Mouse (Mus musculus) G1E (cell line): ENCODE results near the gene Wdr95. TPM values are rescaled to one million over a fixed set of nuclear protein-coding genes. Genes with fewer than 3 reads are reported as not detected.

ENCODE experiments used
- ATAC-seq: 2 replicates; pipeline ENCODE4 v1.8.0; 2016; ENCODE audit warnings: mild to moderate bottlenecking; ENCODE audit not compliant: insufficient number of reproducible peaks, poor library complexity, low FRiP score, severe bottlenecking; ENCODE audit errors: extremely low read depth
- DNase-seq: peaks from one replicate; pipeline ENCODE4 v3.0.0; 2012; ENCODE audit warnings: low spot score
- H3K27me3 ChIP-seq: 2 replicates; pipeline ENCODE4 v1.6.1; 2012; ENCODE audit warnings: mild to moderate bottlenecking, low read length, inconsistent platforms; ENCODE audit not compliant: insufficient read depth
- H3K36me3 ChIP-seq: replicated peaks from 2 replicates; pipeline ENCODE3; 2012; ENCODE audit warnings: mild to moderate bottlenecking, inconsistent platforms
- H3K4me1 ChIP-seq: 2 replicates; pipeline ENCODE4 v1.6.1; 2012; ENCODE audit warnings: low read depth, low read length, inconsistent platforms, mixed read lengths; ENCODE audit not compliant: insufficient read depth
- H3K4me3 ChIP-seq: 2 replicates; pipeline ENCODE4 v1.5.1; 2012; ENCODE audit warnings: low read depth, mild to moderate bottlenecking, inconsistent platforms, low read length, moderate library complexity, mixed read lengths
- H3K9me3 ChIP-seq: replicated peaks from 2 replicates; pipeline ENCODE4 v1.6.1; 2012; ENCODE audit warnings: inconsistent platforms
- CTCF ChIP-seq: IDR thresholded peaks from 2 replicates; pipeline ENCODE4 v1.5.1; 2012; ENCODE audit warnings: low read depth, low read length, inconsistent platforms, mixed read lengths
- GATA1 ChIP-seq: IDR thresholded peaks from 2 replicates; pipeline ENCODE4 v1.6.1; 2012; ENCODE audit warnings: borderline replicate concordance, low read length, inconsistent platforms, mixed read lengths
- GATA2 ChIP-seq: IDR thresholded peaks from 2 replicates; pipeline ENCODE4 v1.6.1; 2012; ENCODE audit warnings: low read depth, low read length, inconsistent platforms, borderline replicate concordance
- POLR2AphosphoS5 ChIP-seq: IDR thresholded peaks from 2 replicates; pipeline ENCODE4 v1.6.1; 2012; ENCODE audit warnings: low read depth, low read length, inconsistent platforms; ENCODE audit not compliant: insufficient replicate concordance
- TAL1 ChIP-seq: conservative IDR thresholded peaks from 2 replicates; pipeline ENCODE4 v1.6.1; 2012; ENCODE audit warnings: low read depth, low read length, inconsistent platforms, mixed read lengths
- polyA plus RNA-seq: library from polyadenylated mRNA; stranded (reverse); fragments of >175 nt; gene quantifications from 2 replicates; pipeline ENCODE4 v1.2.3, GENCODE M21; 2012
- total RNA-seq, 2 experiments: library from RNA; stranded (forward) in 1 of 2; stranded (reverse) in 1 of 2; fragments of 200-1000 nt in 1 of 2; fragments of >200 nt in 1 of 2; fragmentation: Nextera tagmentation in 1 of 2; gene quantifications; 2 replicates each; pipeline ENCODE4 v1.2.3; 2014 to 2017

Gene Wdr95
- total and polyA plus RNA-seq, 3 experiments: not detected

DNA sequence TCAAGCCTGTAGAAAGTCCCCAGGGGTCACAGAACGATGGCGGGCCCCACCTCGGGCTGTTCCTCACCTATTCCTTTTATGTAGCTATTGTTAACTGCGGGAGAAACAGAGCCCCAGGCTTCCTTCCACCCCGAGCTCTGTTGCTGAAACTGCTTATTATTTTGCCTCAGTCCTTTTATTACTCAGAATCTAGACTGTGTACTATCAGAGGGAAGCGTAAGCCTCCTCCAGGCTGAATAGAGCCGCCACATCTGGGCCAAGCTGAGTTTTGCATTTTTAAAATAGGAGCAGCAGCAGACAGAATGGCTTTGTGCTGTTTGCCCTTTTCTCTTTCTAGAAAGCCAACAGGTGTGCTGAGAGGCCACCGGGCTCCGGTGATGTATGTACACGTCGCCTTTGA lies 37.5 kb downstream of the Wdr95 start:
- H3K9me3 ChIP-seq: peaks cover 39% of the 10 kb centered on the region
- no peaks in the 10 kb centered on the region for H3K4me1 ChIP-seq
- ATAC-seq: no peak
- H3K27me3 ChIP-seq: no peaks in the 10 kb centered on the region
- TF ChIP-seq GATA2 (no peak), TAL1 (no peak), POLR2AphosphoS5 (no peak), CTCF (no peak), GATA1 (no peak)
- H3K4me3 ChIP-seq: no peak overlapping the region
- DNase-seq: no peak
- no peaks in the 10 kb centered on the region for H3K36me3 ChIP-seq

DNA sequence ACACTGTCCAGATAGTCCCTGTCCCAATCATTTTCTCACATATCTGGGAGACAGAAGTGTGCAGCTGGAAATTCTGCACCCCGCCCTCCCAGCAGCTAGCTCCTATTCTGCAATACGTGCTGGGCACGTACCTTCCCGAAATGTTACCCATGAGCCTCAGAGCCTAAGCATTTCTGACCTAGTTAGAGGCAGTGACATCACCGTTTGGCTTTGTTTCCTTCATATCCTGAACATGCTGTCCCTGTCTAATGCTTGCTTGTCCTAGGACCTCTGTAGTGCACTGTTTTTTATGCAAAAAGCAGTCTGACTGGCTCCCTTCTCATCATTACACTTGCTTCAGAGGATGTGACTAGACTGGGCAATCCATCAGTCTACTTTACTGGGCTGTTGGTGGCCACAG lies 38.5 kb downstream of the Wdr95 start:
- Histone ChIP-seq H3K36me3 (no peaks in the 10 kb centered on the region), H3K4me3 (no peak overlapping the region), H3K4me1 (no peaks in the 10 kb centered on the region), H3K27me3 (no peaks in the 10 kb centered on the region), H3K9me3 (peaks cover 41% of the 10 kb centered on the region)
- TF ChIP-seq TAL1: no peak
- TF ChIP-seq GATA1: no peak
- TF ChIP-seq CTCF: no peak
- no peak for TF ChIP-seq GATA2
- no peak for TF ChIP-seq POLR2AphosphoS5
- ATAC-seq (no peak), DNase-seq (no peak)

DNA sequence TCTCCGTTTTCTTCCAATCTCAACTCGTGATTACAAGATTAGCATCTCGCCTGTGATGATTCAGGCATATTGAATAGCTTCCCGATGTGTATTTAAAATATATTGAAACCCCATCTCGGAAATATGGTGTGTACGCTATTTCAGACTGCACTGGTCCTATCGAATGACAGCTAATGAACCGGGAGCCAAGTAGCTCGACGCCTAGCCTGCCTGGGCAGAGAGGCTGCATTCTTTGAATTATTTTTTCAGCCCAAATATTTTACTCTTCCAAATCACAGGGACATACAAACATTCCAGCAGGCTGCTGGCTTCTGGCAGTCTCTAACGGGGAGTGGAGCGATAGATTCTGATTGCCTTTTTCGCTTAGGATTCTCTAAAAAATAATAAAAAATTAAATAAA lies 40.5 kb downstream of the Wdr95 start:
- Histone ChIP-seq H3K27me3 (no peaks in the 10 kb centered on the region), H3K4me1 (no peaks in the 10 kb centered on the region), H3K36me3 (no peaks in the 10 kb centered on the region), H3K9me3 (peaks cover 35% of the 10 kb centered on the region), H3K4me3 (no peak overlapping the region)
- DNase-seq: no peak
- ATAC-seq: no peak
- no peak for TF ChIP-seq TAL1
- no peak for TF ChIP-seq POLR2AphosphoS5
- no peak for TF ChIP-seq CTCF
- TF ChIP-seq GATA1: no peak
- TF ChIP-seq GATA2: no peak

DNA sequence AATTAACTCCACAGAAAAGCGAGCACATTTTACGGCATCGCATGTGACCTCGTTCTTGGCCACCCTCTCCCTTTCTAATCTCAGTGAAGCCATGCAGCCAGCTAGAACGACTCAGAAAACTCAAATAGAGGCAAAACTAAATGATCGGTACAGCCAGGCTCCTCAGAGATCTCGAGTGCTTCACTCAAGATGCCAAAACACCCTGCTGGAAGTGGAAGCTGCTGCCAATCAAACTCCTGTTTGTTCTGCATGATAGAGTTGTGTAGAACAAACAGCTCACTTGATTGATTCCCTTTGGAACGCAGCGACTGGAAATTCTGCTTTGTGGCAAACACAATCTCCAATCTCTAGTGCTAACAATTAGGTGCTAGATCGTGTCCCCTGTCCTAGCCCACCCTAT lies 48.5 kb downstream of the Wdr95 start:
- Histone ChIP-seq H3K36me3 (no peaks in the 10 kb centered on the region), H3K27me3 (no peaks in the 10 kb centered on the region), H3K9me3 (peaks cover 14% of the 10 kb centered on the region), H3K4me1 (no peaks in the 10 kb centered on the region), H3K4me3 (no peak overlapping the region)
- DNase-seq (no peak), ATAC-seq (no peak)
- no peak for TF ChIP-seq CTCF
- no peak for TF ChIP-seq POLR2AphosphoS5
- no peak for TF ChIP-seq GATA1
- TF ChIP-seq GATA2: no peak
- no peak for TF ChIP-seq TAL1

DNA sequence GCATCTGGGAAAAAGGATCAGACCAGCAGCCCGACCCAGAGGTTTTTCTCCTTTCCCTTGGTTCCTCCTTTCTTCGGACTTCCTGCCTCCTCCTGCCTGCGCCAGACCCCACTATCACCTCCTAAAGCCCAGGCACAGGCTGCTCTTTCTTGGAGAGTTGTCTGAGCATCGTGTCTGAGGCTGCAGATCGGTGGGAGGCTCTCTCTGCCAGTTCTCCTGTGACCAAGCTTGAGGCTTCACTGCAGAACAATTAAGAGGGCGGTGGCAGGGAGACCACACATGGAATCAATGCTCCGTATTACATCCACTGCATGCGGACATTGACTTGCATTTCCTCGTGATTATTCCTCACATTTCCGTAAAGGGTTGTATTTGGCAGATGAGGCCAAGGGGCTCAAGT lies 49.0 kb downstream of the Wdr95 start:
- Histone ChIP-seq H3K9me3 (peaks cover 14% of the 10 kb centered on the region), H3K36me3 (no peaks in the 10 kb centered on the region), H3K4me1 (no peaks in the 10 kb centered on the region), H3K4me3 (no peak overlapping the region), H3K27me3 (no peaks in the 10 kb centered on the region)
- ATAC-seq (no peak), DNase-seq (no peak)
- TF ChIP-seq GATA2 (no peak), CTCF (no peak), TAL1 (no peak), POLR2AphosphoS5 (no peak), GATA1 (no peak)

DNA sequence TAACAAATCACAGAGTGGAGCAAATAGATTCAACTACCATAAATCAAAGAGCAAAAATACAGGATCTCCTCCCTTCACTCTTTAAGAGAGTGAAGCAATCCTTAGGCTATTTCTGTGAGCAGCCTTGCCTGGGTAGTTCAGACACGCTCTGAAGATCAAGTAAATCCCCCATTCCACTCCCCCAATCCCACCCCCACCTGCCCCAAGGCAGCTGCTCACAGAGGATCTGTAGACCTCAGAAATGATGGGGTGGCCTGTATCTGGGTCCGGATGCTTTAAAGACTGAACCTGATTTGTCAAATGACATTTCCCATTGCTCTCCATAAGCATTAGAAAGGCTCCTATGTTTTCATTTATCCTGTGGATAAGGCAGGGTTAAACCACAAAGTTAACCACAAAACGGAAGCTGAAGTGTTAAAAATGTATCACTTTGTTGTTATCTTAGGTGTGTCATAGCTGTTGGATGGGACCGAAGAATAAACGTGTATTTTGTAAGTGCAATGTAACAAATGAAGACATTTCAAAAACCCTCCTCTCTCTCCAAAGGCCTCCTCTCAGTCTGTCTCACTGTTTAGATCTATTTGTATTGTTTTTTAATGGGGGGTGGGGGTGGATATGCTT lies 54.3 kb downstream of the Wdr95 start:
- TF ChIP-seq CTCF (no peak), GATA2 (no peak), TAL1 (no peak), POLR2AphosphoS5 (no peak), GATA1 (no peak)
- Histone ChIP-seq H3K27me3 (no peaks in the 10 kb centered on the region), H3K4me1 (no peaks in the 10 kb centered on the region), H3K9me3 (peaks cover 3% of the 10 kb centered on the region; the same call in 1 of the 2 replicates), H3K36me3 (no peaks in the 10 kb centered on the region), H3K4me3 (no peak overlapping the region)
- ATAC-seq (no peak), DNase-seq (no peak)

DNA sequence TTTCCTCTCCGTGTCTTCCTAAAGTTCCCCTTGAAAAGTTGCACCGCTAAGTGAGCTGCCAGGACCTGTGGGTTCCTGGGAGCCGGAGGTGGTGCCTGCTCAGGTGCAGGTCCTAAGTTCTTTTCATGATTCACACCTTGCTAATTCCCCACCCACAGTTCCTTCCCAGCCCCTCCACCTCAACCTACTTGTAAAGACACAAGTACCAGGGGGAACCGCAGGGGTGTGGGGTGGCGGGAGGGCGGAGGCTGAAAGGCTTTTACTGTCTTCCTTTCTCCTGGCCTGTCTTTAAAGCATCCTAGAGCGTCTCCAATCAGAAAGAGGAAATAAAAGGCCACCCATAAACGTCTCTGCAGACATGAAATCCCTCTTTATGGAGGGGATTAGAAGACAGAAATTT lies 55.0 kb downstream of the Wdr95 start:
- Histone ChIP-seq H3K4me1 (no peaks in the 10 kb centered on the region), H3K27me3 (no peaks in the 10 kb centered on the region), H3K36me3 (no peaks in the 10 kb centered on the region), H3K4me3 (no peak overlapping the region), H3K9me3 (peaks cover 3% of the 10 kb centered on the region; the same call in 1 of the 2 replicates)
- ATAC-seq: no peak
- DNase-seq: no peak
- TF ChIP-seq GATA1 (no peak), GATA2 (no peak), POLR2AphosphoS5 (no peak), CTCF (no peak), TAL1 (no peak)
